Mouse (Mus musculus): ENCODE data around the gene Smim14. TPM values are rescaled to one million over a fixed set of nuclear protein-coding genes. Genes with fewer than 3 reads are reported as not detected.
A peak's percentile ranks its signal among the peaks of the same experiment; 100 is the strongest.

The Smim14 gene
- polyA plus RNA-seq, 1 experiment from 2014 or later = 141 TPM

DNA sequence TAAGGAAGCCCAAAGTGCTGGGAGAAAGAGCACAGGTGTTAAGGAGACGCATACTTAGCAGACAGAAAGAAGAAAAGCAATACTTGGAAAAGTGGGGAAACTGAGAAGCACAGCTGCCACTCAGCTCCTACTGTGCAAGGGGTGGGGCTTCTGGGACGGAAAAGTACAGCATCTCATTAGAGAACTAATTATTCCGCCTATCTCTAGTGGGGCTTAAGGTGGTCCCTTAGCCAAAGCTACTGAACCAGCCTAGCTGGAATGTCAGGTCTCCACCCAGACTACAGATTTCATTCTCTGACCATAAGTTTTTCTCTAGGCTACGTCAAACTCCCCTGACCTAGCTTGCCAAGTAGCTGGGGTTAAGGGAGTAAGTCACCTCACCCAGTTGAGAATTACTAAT, 2.5 kb downstream of the Smim14 start:
- H3K9ac ChIP-seq (ENCODE audit: low read length) = no peak overlapping the region
- no peaks in the 10 kb centered on the region for H3K27me3 ChIP-seq (ENCODE audit: control insufficient read depth, insufficient read depth, low read length)
- 83% methylated on average over 4 of the region's 4 CpGs for WGBS
- H3K27ac ChIP-seq (ENCODE audit: low read length) = no peak overlapping the region
- no peak overlapping the region for H3K4me3 ChIP-seq (ENCODE audit: low read length)
- no peak for ATAC-seq (replicated peaks; ENCODE audit: extremely low read depth, insufficient read depth, low FRiP score)
- no peaks in the 10 kb centered on the region for H3K36me3 ChIP-seq (ENCODE audit: control insufficient read depth, insufficient read depth)
- no peaks in the 10 kb centered on the region for H3K9me3 ChIP-seq (replicated peaks; ENCODE audit: control insufficient read depth, low read length)
- peaks cover 13% of the 10 kb centered on the region for H3K4me1 ChIP-seq (ENCODE audit: control insufficient read depth, insufficient read depth, low read length)
- no peak overlapping the region for H3K4me2 ChIP-seq (ENCODE audit: low read depth, low read length)

DNA sequence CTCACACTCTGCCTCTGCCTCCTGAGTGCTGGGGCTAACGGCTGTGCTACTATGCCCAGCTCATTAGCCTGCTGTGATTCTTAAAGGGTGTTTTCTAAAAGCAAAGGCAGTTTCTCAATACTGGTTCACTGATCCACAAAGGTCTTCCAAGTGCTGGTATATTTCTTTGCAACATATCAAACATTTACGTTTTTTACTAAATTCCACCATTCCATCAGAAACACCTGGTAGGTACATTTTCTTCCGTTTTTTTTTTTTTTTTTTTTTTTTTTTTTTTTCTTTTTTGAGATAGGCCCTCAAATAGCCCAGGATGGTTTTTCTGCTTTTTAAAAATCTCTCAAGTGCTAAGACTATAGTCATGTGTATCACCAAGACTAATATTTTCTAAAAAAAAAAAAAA, 5.7 kb downstream of the Smim14 start:
- WGBS = 73% methylated on average over 3 of the region's 3 CpGs
- no peak overlapping the region for H3K4me2 ChIP-seq (ENCODE audit: low read depth, low read length)
- peaks cover 3% of the 10 kb centered on the region for H3K4me1 ChIP-seq (ENCODE audit: control insufficient read depth, insufficient read depth, low read length)
- H3K36me3 ChIP-seq (ENCODE audit: control insufficient read depth, insufficient read depth) = no peaks in the 10 kb centered on the region
- no peak overlapping the region for H3K27ac ChIP-seq (ENCODE audit: low read length)
- ATAC-seq (replicated peaks; ENCODE audit: extremely low read depth, insufficient read depth, low FRiP score) = no peak
- H3K4me3 ChIP-seq (ENCODE audit: low read length) = no peak overlapping the region
- no peaks in the 10 kb centered on the region for H3K9me3 ChIP-seq (replicated peaks; ENCODE audit: control insufficient read depth, low read length)
- no peaks in the 10 kb centered on the region for H3K27me3 ChIP-seq (ENCODE audit: control insufficient read depth, insufficient read depth, low read length)
- no peak overlapping the region for H3K9ac ChIP-seq (ENCODE audit: low read length)

DNA sequence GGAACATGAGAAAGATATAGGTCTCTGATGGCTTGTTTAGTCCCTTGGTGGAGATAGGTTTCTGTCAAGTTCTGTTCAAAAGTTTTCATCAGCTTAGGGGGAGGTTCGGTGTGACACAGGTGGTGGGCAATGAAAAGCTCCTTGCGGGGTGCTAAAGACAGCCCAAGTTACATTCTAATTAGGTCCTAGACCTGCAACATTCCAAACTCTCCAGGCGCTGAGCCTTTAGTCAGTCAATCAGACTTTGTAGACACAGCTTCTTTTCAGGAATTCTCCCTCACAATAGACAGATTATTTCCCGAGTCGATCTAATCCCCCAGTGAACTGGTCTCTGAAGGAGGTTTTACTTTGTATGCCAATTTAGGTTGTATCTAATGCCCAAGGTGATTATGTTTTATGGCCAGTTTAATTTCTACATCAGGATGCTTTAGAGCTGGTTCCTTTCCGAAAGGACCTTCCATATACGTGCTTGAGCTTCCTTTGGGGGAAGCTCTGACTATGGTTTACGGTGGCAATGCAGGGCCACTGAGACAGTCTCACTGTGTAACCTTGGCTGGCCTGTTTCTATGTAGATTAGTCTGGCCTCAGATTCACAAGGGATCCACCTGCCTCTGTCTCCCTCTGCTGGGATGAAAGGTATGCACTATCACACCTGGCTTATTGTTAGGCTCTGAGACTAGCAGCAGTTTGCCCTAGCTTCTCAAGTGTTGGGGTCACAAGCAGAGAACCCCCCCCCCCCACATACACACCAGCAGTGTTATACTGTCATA, 11.1 kb downstream of the Smim14 start:
- H3K27ac ChIP-seq (ENCODE audit: low read length) = no peak overlapping the region
- no peak overlapping the region for H3K9ac ChIP-seq (ENCODE audit: low read length)
- no peak overlapping the region for H3K4me2 ChIP-seq (ENCODE audit: low read depth, low read length)
- WGBS = 26% methylated on average over 8 of the region's 8 CpGs
- no peak overlapping the region for H3K4me3 ChIP-seq (ENCODE audit: low read length)
- no peaks in the 10 kb centered on the region for H3K9me3 ChIP-seq (replicated peaks; ENCODE audit: control insufficient read depth, low read length)
- ATAC-seq (replicated peaks; ENCODE audit: extremely low read depth, insufficient read depth, low FRiP score) = no peak
- no peaks in the 10 kb centered on the region for H3K4me1 ChIP-seq (ENCODE audit: control insufficient read depth, insufficient read depth, low read length)
- H3K27me3 ChIP-seq (ENCODE audit: control insufficient read depth, insufficient read depth, low read length) = no peaks in the 10 kb centered on the region
- no peaks in the 10 kb centered on the region for H3K36me3 ChIP-seq (ENCODE audit: control insufficient read depth, insufficient read depth)

DNA sequence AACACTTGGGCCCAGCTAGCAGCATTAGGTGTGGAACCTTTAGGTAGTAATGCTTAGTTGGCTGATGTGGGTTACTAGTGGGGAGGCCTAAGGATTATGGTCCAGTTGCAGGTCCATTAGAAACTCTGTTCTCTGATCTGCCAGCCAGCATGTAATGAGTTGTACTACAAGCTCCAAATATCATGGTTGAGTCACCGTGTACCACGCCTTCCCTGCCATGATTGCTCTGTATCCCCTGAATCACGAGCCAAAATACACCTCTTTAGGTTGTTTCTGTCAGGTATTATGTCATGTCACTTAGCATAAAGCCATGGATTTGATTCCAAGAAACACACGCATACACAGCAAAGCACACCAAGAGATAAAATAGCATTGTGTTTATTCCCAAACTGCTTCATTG, 12.2 kb downstream of the Smim14 start:
- H3K4me3 ChIP-seq (ENCODE audit: low read length) = no peak overlapping the region
- H3K4me2 ChIP-seq (ENCODE audit: low read depth, low read length) = no peak overlapping the region
- 78% methylated on average over 4 of the region's 4 CpGs for WGBS
- H3K9ac ChIP-seq (ENCODE audit: low read length) = no peak overlapping the region
- ATAC-seq (replicated peaks; ENCODE audit: extremely low read depth, insufficient read depth, low FRiP score) = no peak
- H3K27ac ChIP-seq (ENCODE audit: low read length) = no peak overlapping the region
- no peaks in the 10 kb centered on the region for H3K4me1 ChIP-seq (ENCODE audit: control insufficient read depth, insufficient read depth, low read length)
- H3K27me3 ChIP-seq (ENCODE audit: control insufficient read depth, insufficient read depth, low read length) = no peaks in the 10 kb centered on the region
- H3K36me3 ChIP-seq (ENCODE audit: control insufficient read depth, insufficient read depth) = no peaks in the 10 kb centered on the region
- no peaks in the 10 kb centered on the region for H3K9me3 ChIP-seq (replicated peaks; ENCODE audit: control insufficient read depth, low read length)

DNA sequence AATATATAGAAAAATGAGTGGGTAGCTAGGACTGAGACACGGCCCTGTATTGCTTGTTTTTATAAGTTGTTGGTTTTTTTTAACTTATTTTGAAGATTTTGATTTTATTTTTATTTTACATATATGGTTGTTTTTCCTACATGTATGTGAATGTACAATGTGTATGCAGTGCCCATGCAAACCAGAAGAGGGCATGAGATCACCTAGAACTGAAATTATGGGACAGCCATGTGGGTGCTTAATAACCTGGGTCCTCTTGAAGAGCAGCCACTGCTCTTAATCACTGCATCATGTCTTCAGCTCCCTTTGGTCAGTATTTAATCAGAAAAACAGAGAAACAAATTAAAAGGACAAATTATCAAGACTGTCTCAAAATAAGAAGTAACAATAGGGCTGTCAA, 15.2 kb downstream of the Smim14 start:
- no peak for ATAC-seq (replicated peaks; ENCODE audit: extremely low read depth, insufficient read depth, low FRiP score)
- Histone ChIP-seq H3K4me2 (ENCODE audit: low read depth, low read length) (no peak overlapping the region), H3K27ac (ENCODE audit: low read length) (no peak overlapping the region), H3K4me3 (ENCODE audit: low read length) (no peak overlapping the region), H3K36me3 (ENCODE audit: control insufficient read depth, insufficient read depth) (no peaks in the 10 kb centered on the region), H3K4me1 (ENCODE audit: control insufficient read depth, insufficient read depth, low read length) (no peaks in the 10 kb centered on the region), H3K9me3 (replicated peaks; ENCODE audit: control insufficient read depth, low read length) (0 out of 2 replicates have a peak, but pooled peaks cover 2% of the 10 kb centered on the region), H3K27me3 (ENCODE audit: control insufficient read depth, insufficient read depth, low read length) (no peaks in the 10 kb centered on the region), H3K9ac (ENCODE audit: low read length) (no peak overlapping the region)
- 86% methylated on average over 1 of the region's 1 CpGs for WGBS

DNA sequence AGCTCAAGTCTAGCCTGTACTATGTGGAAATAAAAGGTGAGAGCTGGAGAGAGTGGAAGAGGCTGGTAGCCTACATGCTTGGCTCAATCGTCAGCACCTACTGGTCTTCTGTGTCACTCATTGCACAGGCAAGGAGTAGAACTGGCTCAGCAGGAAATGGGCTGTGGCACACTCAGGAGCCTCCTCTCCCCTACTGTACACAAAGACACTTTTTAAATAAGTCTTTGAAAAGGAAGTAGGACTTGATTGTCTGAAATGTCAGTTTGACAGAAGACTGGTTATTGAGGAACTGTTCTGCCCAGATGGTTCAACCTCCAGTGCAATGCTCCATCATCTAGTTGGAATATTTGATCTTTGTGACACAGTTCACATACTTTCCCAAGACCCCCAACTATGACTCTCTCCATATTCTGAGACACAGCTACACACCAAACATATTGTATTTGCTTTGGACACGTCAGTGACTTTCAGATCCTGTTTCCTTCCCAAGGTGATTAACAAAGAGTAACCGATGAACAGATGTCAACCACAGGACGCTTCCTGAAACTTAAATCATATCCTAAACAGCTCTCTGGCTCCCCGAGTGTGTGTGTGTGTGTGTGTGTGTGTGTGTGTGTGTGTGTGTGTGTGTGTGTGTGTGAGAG, 22.2 kb downstream of the Smim14 start:
- 55% methylated on average over 5 of the region's 5 CpGs for WGBS

DNA sequence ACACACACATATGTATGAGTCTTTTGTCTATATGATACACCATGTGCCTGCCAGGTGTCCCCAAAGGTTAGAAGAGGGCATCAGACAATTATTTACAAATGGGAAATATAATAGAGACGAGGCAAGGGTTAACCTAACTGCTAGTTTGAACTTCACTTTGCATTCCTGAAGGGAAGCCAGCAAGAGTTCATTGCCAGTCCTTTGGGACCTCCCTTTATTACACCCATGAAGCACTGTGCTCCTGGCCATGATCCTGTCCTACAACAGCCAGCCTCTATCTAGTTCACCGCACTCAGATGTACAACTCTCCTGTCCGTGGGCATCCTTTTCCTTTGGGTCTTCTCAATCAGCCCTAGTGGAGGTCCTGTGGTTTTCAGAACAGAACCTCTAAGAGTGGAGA, 23.5 kb downstream of the Smim14 start:
- 65% methylated on average over 3 of the region's 3 CpGs for WGBS
- Histone ChIP-seq H3K4me2 (ENCODE audit: low read depth, low read length) (no peak overlapping the region), H3K9ac (ENCODE audit: low read length) (no peak overlapping the region), H3K36me3 (ENCODE audit: control insufficient read depth, insufficient read depth) (no peaks in the 10 kb centered on the region), H3K9me3 (replicated peaks; ENCODE audit: control insufficient read depth, low read length) (0 out of 2 replicates have a peak, but pooled peaks cover 6% of the 10 kb centered on the region), H3K27ac (ENCODE audit: low read length) (no peak overlapping the region), H3K4me3 (ENCODE audit: low read length) (no peak overlapping the region), H3K27me3 (ENCODE audit: control insufficient read depth, insufficient read depth, low read length) (no peaks in the 10 kb centered on the region), H3K4me1 (ENCODE audit: control insufficient read depth, insufficient read depth, low read length) (no peaks in the 10 kb centered on the region)
- ATAC-seq (replicated peaks; ENCODE audit: extremely low read depth, insufficient read depth, low FRiP score) = no peak

More for the DNA sequence above, 22.2 kb downstream of the Smim14 start:
- Histone ChIP-seq H3K27me3 (ENCODE audit: control insufficient read depth, insufficient read depth, low read length) (no peaks in the 10 kb centered on the region), H3K4me3 (ENCODE audit: low read length) (no peak overlapping the region), H3K9ac (ENCODE audit: low read length) (no peak overlapping the region), H3K36me3 (ENCODE audit: control insufficient read depth, insufficient read depth) (no peaks in the 10 kb centered on the region), H3K9me3 (replicated peaks; ENCODE audit: control insufficient read depth, low read length) (0 out of 2 replicates have a peak, but pooled peaks cover 6% of the 10 kb centered on the region), H3K4me2 (ENCODE audit: low read depth, low read length) (no peak overlapping the region), H3K4me1 (ENCODE audit: control insufficient read depth, insufficient read depth, low read length) (no peaks in the 10 kb centered on the region), H3K27ac (ENCODE audit: low read length) (peak overlapping the region; percentile 39)
- ATAC-seq (replicated peaks; ENCODE audit: extremely low read depth, insufficient read depth, low FRiP score) = no peak

DNA sequence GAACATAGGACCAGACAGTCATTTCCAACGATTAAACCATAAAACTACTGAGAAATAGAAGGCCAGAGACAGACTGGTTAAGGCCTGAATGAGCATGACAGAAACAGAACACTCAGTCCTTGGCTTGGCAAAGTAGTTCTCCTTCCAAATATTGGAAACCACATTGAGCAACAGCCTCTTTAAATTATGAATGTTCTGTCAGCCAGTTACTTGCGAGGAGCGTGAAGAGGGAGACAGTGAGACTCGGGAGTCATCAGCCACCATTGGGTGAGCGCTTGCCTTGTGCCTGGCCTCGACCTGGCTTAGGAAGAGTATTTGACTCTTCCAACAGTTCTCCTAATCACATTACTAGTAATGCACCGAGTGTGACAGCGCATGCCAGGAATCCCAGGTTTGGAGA, 28.6 kb downstream of the Smim14 start:
- 0 out of 2 replicates have a peak, but pooled peaks cover 4% of the 10 kb centered on the region for H3K9me3 ChIP-seq (replicated peaks; ENCODE audit: control insufficient read depth, low read length)
- ATAC-seq (replicated peaks; ENCODE audit: extremely low read depth, insufficient read depth, low FRiP score) = no peak
- H3K36me3 ChIP-seq (ENCODE audit: control insufficient read depth, insufficient read depth) = no peaks in the 10 kb centered on the region
- no peaks in the 10 kb centered on the region for H3K27me3 ChIP-seq (ENCODE audit: control insufficient read depth, insufficient read depth, low read length)
- no peaks in the 10 kb centered on the region for H3K4me1 ChIP-seq (ENCODE audit: control insufficient read depth, insufficient read depth, low read length)
- H3K4me2 ChIP-seq (ENCODE audit: low read depth, low read length) = no peak overlapping the region
- H3K4me3 ChIP-seq (ENCODE audit: low read length) = no peak overlapping the region
- H3K27ac ChIP-seq (ENCODE audit: low read length) = no peak overlapping the region
- no peak overlapping the region for H3K9ac ChIP-seq (ENCODE audit: low read length)
- WGBS = 75% methylated on average over 8 of the region's 8 CpGs

DNA sequence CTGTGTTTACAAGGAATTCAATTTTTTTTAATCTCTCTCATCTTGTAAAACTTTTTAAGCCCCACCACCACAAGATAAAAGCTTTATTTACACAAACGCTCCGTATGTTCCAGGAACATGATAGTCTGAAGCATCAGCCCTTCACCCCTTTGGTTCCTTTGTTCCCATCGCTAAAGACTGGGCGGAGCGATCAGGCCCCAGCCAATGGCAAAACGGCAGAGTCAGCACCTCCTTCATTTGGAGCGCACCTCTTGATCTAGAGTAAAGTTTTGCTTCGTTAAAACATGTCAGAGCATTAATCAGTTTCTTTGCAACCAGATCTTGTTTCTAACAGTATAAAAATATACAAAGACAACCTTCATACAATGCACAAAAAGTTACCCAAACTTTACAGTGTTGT, 31.2 kb downstream of the Smim14 start:
- no peaks in the 10 kb centered on the region for H3K9me3 ChIP-seq (replicated peaks; ENCODE audit: control insufficient read depth, low read length)
- ATAC-seq (replicated peaks; ENCODE audit: extremely low read depth, insufficient read depth, low FRiP score) = no peak
- no peak overlapping the region for H3K27ac ChIP-seq (ENCODE audit: low read length)
- H3K4me1 ChIP-seq (ENCODE audit: control insufficient read depth, insufficient read depth, low read length) = no peaks in the 10 kb centered on the region
- H3K4me3 ChIP-seq (ENCODE audit: low read length) = no peak overlapping the region
- H3K36me3 ChIP-seq (ENCODE audit: control insufficient read depth, insufficient read depth) = no peaks in the 10 kb centered on the region
- H3K9ac ChIP-seq (ENCODE audit: low read length) = no peak overlapping the region
- H3K27me3 ChIP-seq (ENCODE audit: control insufficient read depth, insufficient read depth, low read length) = no peaks in the 10 kb centered on the region
- WGBS = 11% methylated on average over 8 of the region's 8 CpGs
- H3K4me2 ChIP-seq (ENCODE audit: low read depth, low read length) = peak overlapping the region; percentile 54
